Mouse (Mus musculus) cerebellum, adult 2 months (tissue): ENCODE measurements around the gene Dock10.

Source experiments
- CTCF ChIP-seq: fragments of 200-500 bp; IDR thresholded peaks from 2 replicates; pipeline ENCODE4 v1.5.1; 2011; ENCODE audit warnings: low read depth, mild to moderate bottlenecking, control low read depth, low read length, moderate library complexity, borderline replicate concordance; ENCODE audit not compliant: insufficient read depth
- POLR2A ChIP-seq: fragments of 200-500 bp; IDR thresholded peaks from 2 replicates; pipeline ENCODE4 v1.6.1; 2011; ENCODE audit warnings: low read length, control low read depth, borderline replicate concordance; ENCODE audit not compliant: insufficient read depth

GRCm38 (mm10) chr1:80622646-80623045 lies 135.7 kb downstream of the Dock10 start:
- TF ChIP-seq CTCF: no peak
- TF ChIP-seq POLR2A: no peak
